Mouse (Mus musculus): ENCODE results near the gene Ly6g5c. TPM values are rescaled to one million over a fixed set of nuclear protein-coding genes. Genes with fewer than 3 reads are reported as not detected.

Ly6g5c gene
- total RNA-seq, 4 experiments from 2014 or later = not detected

DNA sequence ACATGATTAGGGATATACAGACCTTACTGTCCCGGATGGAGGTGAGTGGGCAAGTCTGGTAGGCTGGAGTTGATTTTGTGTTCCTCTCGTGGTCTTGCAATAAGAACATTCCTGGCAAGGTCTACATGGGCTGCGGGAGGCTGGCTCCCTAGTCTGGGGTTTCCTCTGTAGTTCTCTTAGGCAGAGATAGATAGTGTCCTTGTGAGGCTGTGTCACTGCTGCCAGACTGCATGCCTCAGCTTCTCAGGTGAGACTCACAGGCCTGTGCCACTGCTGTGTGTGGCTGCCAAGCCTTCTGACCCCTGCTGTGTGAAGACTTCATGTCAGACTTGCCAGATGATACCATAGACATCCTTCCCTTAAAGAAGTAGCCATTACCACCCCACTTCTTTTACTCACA, 31.2 kb downstream of the Ly6g5c start:
- no peak for DNase-seq (ENCODE audit: low spot score in 2 of 2)

DNA sequence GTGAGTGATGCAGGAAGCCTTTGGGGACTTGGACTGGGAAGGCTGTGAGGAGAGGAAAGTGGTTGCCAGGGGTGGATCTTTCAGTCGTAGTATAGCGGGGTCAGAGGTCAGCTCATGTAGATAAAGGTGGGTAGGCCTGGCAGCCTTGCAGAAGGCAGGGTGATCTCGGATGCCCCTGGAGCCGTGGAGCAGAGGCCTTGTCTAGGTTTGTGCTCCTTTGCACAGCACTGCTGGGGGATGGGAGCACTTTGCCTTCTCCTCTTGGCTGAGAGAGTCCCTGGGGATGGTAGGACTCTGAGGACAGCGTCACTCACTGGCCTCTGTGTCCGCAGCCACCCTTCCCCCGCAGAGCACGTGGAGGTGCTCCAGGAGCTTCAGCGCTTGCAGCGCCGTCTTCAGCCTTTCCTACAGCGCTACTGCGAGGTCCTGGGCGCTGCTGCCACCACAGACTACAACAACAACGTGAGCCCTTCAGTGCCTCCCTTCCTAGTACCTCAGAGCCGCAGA, 32.5 kb downstream of the Ly6g5c start:
- DNase-seq (ENCODE audit: low spot score in 2 of 2) = no peak

DNA sequence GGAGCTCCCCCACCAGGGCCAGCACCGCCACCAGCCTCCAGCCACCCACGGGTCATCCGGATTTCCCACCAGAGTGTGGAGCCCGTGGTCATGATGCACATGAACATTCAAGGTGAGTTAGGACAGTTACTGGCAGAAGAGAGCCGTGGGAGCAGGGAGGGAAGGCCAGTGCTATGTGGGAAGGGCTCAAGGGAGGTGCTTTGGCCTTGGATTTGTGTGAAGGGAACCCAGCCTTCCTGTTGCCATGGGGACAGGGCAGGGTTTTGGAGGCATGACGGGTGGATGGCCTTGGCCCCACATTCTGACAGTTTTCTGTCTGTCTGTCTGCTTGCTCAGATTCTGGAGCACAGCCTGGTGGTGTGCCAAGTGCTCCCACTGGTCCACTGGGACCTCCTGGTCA, 33.9 kb downstream of the Ly6g5c start:
- DNase-seq (ENCODE audit: low spot score in 2 of 2) = no peak

- no peak for DNase-seq (ENCODE audit: low spot score in 2 of 2)
These were observed 38.1 kb downstream of the Ly6g5c start for GRCm38 (mm10) chr17:35146139-35146538.

DNA sequence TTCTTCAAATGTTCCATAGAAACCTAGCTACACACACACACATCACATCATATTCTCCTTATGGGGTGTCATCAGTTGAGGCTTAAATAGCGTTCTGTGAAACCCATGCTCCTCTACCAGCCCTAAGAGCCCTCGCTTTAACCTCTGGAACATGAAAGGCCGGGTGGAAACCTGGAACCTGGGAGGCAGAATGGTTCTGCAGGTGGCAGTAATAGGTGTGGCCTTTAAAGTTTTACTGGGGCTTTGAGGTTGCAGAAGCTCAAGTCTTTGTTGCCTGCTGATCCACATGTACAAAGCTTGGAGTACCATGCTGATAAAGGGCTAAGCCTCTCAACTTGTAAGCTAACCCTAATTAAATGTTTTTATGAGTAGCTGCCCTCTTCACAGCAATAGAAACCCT, 39.3 kb downstream of the Ly6g5c start:
- no peak for DNase-seq (ENCODE audit: low spot score in 2 of 2)

GRCm38 (mm10) chr17:35147922-35148639, 40.0 kb downstream of the Ly6g5c start:
- no peak for DNase-seq (ENCODE audit: low spot score in 2 of 2)

DNA sequence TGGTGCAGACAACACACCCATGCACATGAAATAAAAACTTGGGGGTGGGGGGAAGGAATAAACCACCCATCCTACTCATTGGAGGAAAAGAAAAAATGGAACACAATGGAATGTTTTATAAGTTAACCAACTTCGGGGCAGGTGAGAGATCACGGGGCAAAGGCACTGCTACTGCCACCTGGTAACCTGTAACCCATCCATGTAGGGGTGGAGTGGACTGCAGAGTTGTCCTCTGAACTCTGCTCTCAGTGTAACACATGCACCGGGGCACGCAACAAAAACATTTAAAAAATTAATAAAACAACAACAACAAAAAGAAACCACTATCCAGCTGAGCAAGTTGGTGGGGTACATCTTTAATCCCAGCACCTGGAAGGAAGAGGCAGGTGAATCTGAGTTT, 44.0 kb downstream of the Ly6g5c start:
- no peak for DNase-seq (ENCODE audit: low spot score in 2 of 2)

GRCm38 (mm10) chr17:35153077-35153476, 45.0 kb downstream of the Ly6g5c start:
- DNase-seq (ENCODE audit: low spot score in 2 of 2) = no peak

GRCm38 (mm10) chr17:35153931-35154330, 45.9 kb downstream of the Ly6g5c start:
- no peak for DNase-seq (ENCODE audit: low spot score in 2 of 2)

- DNase-seq (ENCODE audit: low spot score in 2 of 2) = no peak
These were observed 46.5 kb downstream of the Ly6g5c start for GRCm38 (mm10) chr17:35154616-35155015.

DNA sequence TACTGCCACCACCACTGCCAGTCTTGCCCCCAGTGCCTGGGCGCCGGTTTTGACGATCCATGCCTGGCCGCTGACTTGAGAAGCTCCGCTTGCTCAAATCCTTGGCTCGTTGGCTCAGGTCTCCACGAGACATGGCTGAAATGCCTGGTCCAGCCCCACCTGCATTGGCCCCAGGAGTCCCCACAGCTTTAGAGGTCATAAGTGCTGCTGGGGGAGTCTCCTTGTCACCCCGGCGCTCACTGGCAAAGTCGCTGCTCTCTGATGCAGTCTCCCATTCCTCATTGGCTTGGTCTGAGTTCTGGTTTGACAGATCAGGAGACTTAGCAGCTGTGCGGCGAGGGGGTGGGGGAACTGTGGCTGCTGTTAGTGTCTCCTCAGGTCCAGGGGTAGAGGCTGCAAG, 47.4 kb downstream of the Ly6g5c start:
- no peak for DNase-seq (ENCODE audit: low spot score in 2 of 2)

- DNase-seq (ENCODE audit: low spot score in 2 of 2) = no peak
These were observed 48.6 kb downstream of the Ly6g5c start for GRCm38 (mm10) chr17:35156461-35157200.

GRCm38 (mm10) chr17:35157254-35157653, 49.2 kb downstream of the Ly6g5c start:
- DNase-seq (ENCODE audit: low spot score in 2 of 2) = no peak

DNA sequence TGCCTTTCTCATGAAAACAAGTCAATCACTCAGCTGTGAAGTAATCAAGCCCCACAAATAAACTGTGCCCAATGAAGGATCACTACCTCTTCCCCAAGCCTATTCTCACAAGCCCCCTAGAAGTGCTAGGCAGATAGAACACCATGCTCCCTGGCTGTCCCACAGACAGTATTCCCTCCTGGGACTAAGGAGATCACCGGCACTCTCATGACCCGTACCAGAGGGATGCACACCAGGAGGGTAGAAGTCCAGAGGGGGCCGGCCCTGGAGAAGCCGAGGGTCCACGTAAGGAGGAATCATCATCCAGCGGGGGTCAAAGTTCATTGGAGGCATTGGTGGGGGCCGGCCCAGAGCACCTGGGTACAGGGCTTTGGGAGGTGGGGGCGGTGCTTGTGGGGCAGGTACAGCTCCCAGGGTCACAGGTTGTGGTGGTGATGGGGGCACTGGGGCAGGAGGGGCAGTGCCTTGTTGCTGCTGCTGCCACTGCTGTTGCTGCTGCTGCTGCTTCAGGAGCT, 49.6 kb downstream of the Ly6g5c start:
- no peak for DNase-seq (ENCODE audit: low spot score in 2 of 2)

DNA sequence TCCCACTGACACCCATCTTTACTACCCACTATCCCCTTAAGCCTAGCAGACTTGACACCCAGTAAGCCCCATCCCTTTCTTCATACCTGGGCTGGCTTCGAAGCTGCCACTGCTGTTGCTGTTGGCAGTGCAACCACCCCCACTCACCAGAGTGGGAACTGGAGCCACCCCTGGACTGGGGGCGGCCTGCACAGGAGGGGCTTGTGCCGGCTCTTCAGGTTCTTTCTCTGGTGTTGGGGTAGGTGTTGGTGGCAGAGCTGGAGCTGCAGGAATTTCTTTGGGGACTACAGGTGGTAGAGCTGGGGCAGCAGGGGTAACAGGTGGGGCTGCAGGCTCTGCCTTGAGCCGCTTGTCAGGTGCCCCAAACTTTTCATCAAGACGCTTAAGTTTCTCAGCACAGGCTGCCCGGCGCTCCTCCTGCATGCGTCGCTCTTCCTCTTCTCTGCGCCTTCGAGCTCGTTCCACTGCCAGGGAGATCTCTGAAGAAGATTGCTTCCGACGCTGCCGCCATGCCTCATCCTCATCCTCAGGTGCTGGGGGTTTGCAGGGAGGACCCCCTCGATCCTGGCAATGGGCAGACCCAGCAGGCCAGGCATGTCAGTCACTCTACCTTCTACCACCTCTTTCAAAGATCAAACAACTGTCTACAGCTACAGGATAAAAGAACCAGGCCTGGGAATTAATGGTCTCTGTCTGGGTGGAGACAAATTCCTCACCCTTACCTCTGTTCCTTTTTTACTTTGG, 50.9 kb downstream of the Ly6g5c start:
- DNase-seq (ENCODE audit: low spot score in 2 of 2) = no peak

DNA sequence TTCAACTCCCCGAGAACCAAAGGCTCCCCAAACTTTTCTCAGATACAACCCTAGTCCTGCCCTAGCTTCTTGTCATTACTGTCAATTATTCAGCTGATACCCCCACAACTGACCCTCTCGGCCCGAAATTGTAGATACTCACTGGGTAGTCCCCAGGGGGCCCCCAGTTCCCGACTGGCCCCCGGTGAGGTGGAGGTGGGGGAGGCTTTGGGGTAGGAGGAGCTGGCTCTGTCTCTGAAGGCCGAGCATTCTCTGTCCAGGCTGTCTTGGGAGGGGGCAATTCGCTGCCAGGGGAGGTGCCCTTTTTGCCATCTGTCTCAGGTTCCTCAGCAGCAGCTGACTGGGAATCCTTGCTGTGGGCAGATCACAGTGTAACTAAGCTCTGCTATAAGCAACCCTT, 51.6 kb downstream of the Ly6g5c start:
- no peak for DNase-seq (ENCODE audit: low spot score in 2 of 2)

- no peak for DNase-seq (ENCODE audit: low spot score in 2 of 2)
These were observed 53.3 kb downstream of the Ly6g5c start for GRCm38 (mm10) chr17:35161421-35161820.

Other genes starting within 250 kb of the Ly6g5c start
- gene Cfb, start 245.8 kb upstream of the Ly6g5c start, total RNA-seq (2022) = under 1 TPM in 1 of 4 experiments, not detected in 3; 0.43 TPM
- gene Zbtb12, start 228.8 kb upstream of the Ly6g5c start, total RNA-seq (2022) = 1 to 10 TPM; 8.3 to 9.1 (median 9.0) TPM
- not detected for gene Gm20547, start 226.2 kb upstream of the Ly6g5c start, total RNA-seq (2022)
- 1 to 10 TPM; 1.6 to 5.9 (median 4.0) TPM for gene C2, start 210.0 kb upstream of the Ly6g5c start, total RNA-seq (2022)
- 100 to 1,000 TPM; 182 to 191 (median 185) TPM for gene Ehmt2, start 209.8 kb upstream of the Ly6g5c start, total RNA-seq (2022)
- gene Slc44a4, start 193.8 kb upstream of the Ly6g5c start, total RNA-seq (2022) = under 1 TPM; 0.33 to 0.66 (median 0.51) TPM
- gene Neu1, start 177.0 kb upstream of the Ly6g5c start, total RNA-seq (2022) = 10 to 100 TPM; 40.1 to 44.4 (median 42.7) TPM
- 10 to 100 TPM in 2 of 4 experiments, 1 to 10 TPM in 2; 6.9 to 13.1 (median 10.4) TPM for gene Hspa1b, start 149.0 kb upstream of the Ly6g5c start, total RNA-seq (2022)
- gene Gm20481, start 138.4 kb upstream of the Ly6g5c start, total RNA-seq (2022) = not detected
- 10 to 100 TPM; 11.9 to 17.5 (median 13.7) TPM for gene Hspa1a, start 136.1 kb upstream of the Ly6g5c start, total RNA-seq (2022)
- under 1 TPM; 0.24 to 0.72 (median 0.58) TPM for gene Hspa1l, start 135.6 kb upstream of the Ly6g5c start, total RNA-seq (2022)
- gene Lsm2, start 126.4 kb upstream of the Ly6g5c start, total RNA-seq (2022) = 10 to 100 TPM; 14.1 to 22.5 (median 17.3) TPM
- 10 to 100 TPM; 43.5 to 53.0 (median 48.2) TPM for gene Vars, start 107.3 kb upstream of the Ly6g5c start, total RNA-seq (2022)
- gene Vwa7, start 91.7 kb upstream of the Ly6g5c start, total RNA-seq (2022) = 1 to 10 TPM in 3 of 4 experiments, under 1 TPM in 1; 0.95 to 1.5 (median 1.3) TPM
- gene Sapcd1, start 80.3 kb upstream of the Ly6g5c start, total RNA-seq (2022) = under 1 TPM in 2 of 4 experiments, not detected in 2; 0.59 to 0.67 TPM
- gene Msh5, start 61.5 kb upstream of the Ly6g5c start, total RNA-seq (2022) = 1 to 10 TPM in 1 of 4 experiments, under 1 TPM in 2, not detected in 1; 0.34 to 1.2 (median 0.78) TPM
- 10 to 100 TPM; 10.2 to 18.3 (median 11.8) TPM for gene Clic1, start 58.3 kb upstream of the Ly6g5c start, total RNA-seq (2022)
- gene Ddah2, start 49.2 kb upstream of the Ly6g5c start, total RNA-seq (2022) = 10 to 100 TPM; 13.1 to 20.2 (median 14.8) TPM
- not detected for gene Ly6g6c, start 42.9 kb upstream of the Ly6g5c start, total RNA-seq (2022)
- under 1 TPM in 1 of 4 experiments, not detected in 3; 0.15 TPM for gene Mpig6b, start 42.1 kb upstream of the Ly6g5c start, total RNA-seq (2022)
- 1 to 10 TPM; 3.7 to 4.9 (median 4.0) TPM for gene Ly6g6e, start 31.4 kb upstream of the Ly6g5c start, total RNA-seq (2022)
- gene Ly6g6d, start 30.2 kb upstream of the Ly6g5c start, total RNA-seq (2022) = 1 to 10 TPM in 3 of 4 experiments, under 1 TPM in 1; 0.70 to 1.8 (median 1.3) TPM
- gene Ly6g6f, start 22.7 kb upstream of the Ly6g5c start, total RNA-seq (2022) = under 1 TPM in 2 of 4 experiments, not detected in 2; 0.50 to 0.54 TPM
- gene Abhd16a, start 19.0 kb upstream of the Ly6g5c start, total RNA-seq (2022) = 100 to 1,000 TPM; 117 to 125 (median 121) TPM
- gene Ly6g5b, start 7.1 kb downstream of the Ly6g5c start, total RNA-seq (2022) = under 1 TPM; 0.32 to 1.00 (median 0.46) TPM
- 10 to 100 TPM; 19.7 to 24.5 (median 22.8) TPM for gene Gpank1, start 13.2 kb downstream of the Ly6g5c start, total RNA-seq (2022)
- gene Csnk2b, start 13.8 kb downstream of the Ly6g5c start, total RNA-seq (2022) = 100 to 1,000 TPM; 188 to 228 (median 194) TPM
- gene D17H6S53E, start 18.1 kb downstream of the Ly6g5c start, total RNA-seq (2022) = 10 to 100 TPM; 25.6 to 34.3 (median 30.1) TPM
- gene Apom, start 23.8 kb downstream of the Ly6g5c start, total RNA-seq (2022) = not detected
- 100 to 1,000 TPM; 263 to 306 (median 290) TPM for gene Bag6, start 26.9 kb downstream of the Ly6g5c start, total RNA-seq (2022)
- gene Prrc2a, start 56.6 kb downstream of the Ly6g5c start, total RNA-seq (2022) = 100 to 1,000 TPM; 272 to 295 (median 280) TPM
- 10 to 100 TPM; 11.2 to 30.3 (median 17.4) TPM for gene Aif1, start 67.8 kb downstream of the Ly6g5c start, total RNA-seq (2022)
- 10 to 100 TPM in 1 of 4 experiments, 1 to 10 TPM in 3; 6.5 to 10.1 (median 7.9) TPM for gene Lst1, start 80.2 kb downstream of the Ly6g5c start, total RNA-seq (2022)
- 1 to 10 TPM in 3 of 4 experiments, not detected in 1; 1.0 to 1.6 (median 1.2) TPM for gene Ltb, start 86.2 kb downstream of the Ly6g5c start, total RNA-seq (2022)
- under 1 TPM in 1 of 4 experiments, not detected in 3; 0.39 TPM for gene Tnf, start 93.7 kb downstream of the Ly6g5c start, total RNA-seq (2022)
- gene Lta, start 97.1 kb downstream of the Ly6g5c start, total RNA-seq (2022) = 1 to 10 TPM in 1 of 4 experiments, under 1 TPM in 3; 0.28 to 1.2 (median 0.58) TPM
- not detected for gene Gm16181, start 112.6 kb downstream of the Ly6g5c start, total RNA-seq (2022)
- 100 to 1,000 TPM; 552 to 589 (median 575) TPM for gene Atp6v1g2, start 125.4 kb downstream of the Ly6g5c start, total RNA-seq (2022)
- 10 to 100 TPM; 14.1 to 18.8 (median 17.1) TPM for gene Nfkbil1, start 127.5 kb downstream of the Ly6g5c start, total RNA-seq (2022)
- gene Ddx39b, start 133.5 kb downstream of the Ly6g5c start, total RNA-seq (2022) = 100 to 1,000 TPM; 175 to 212 (median 200) TPM
- 10 to 100 TPM; 29.5 to 72.8 (median 47.5) TPM for gene H2-D1, start 154.5 kb downstream of the Ly6g5c start, total RNA-seq (2022)
- 1 to 10 TPM in 3 of 4 experiments, under 1 TPM in 1; 0.67 to 2.3 (median 1.4) TPM for gene H2-Q1, start 212.1 kb downstream of the Ly6g5c start, total RNA-seq (2022)
- gene H2-Q2, start 234.0 kb downstream of the Ly6g5c start, total RNA-seq (2022) = 1 to 10 TPM in 2 of 4 experiments, under 1 TPM in 2; 0.34 to 1.3 (median 0.94) TPM

All from left cerebral cortex, adult 8-10 months (tissue).